25 mouse cellular contexts compared by ENCODE assay signal in the genomic region with DNA sequence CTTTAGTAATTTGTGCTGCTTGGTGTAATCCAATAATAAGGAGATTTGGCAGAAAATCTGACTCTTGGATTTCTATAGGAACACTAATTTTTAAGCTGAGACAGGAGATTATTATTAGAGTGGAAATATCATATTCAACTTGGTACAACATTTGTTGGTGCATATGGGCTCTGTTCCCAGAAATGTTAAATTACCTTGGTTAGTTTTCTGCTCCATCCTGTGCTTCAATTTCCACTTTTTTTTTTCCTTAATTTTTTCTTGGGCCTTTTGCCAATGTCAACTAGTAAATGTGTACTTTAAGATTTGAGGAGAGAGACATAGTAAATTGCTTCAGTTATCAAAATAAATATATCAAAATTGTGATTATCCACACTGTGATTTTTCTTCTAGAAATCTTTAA.
A peak's percentile ranks its signal among the peaks of the same experiment; 100 is the strongest.
DNase-seq lines count a peak whose midpoint lies in the region; ATAC-seq and TF ChIP-seq lines count a peak whose summit lies in the region.
"Had no signal": no experiment of that assay in that cellular context is flagged by ENCODE, and none has a peak within 500 bp of the region (broad histone marks: within the 10 kb centered on the region; RNA-seq: fewer than 3 reads in every experiment).

No protein-coding gene starts in this region.

- no peak overlapping the region for H3K4me2 ChIP-seq in forebrain, embryonic 14.5 days (ENCODE audit: low read length)
- H3K4me2 ChIP-seq in forebrain, postnatal 0 days (ENCODE audit: low read depth), result no peak overlapping the region
- H3K4me2 ChIP-seq in embryonic facial prominence, embryonic 14.5 days (ENCODE audit: low read depth, low read length), result no peak overlapping the region
- H3K4me2 ChIP-seq in kidney, embryonic 15.5 days, result no peak overlapping the region
- H3K4me2 ChIP-seq: embryonic facial prominence, embryonic 15.5 days; forebrain, embryonic 15.5 days; heart, embryonic 13.5 days; hindbrain, embryonic 14.5 days had no signal

- H3K9ac ChIP-seq in forebrain, embryonic 14.5 days (ENCODE audit: low read length), result no peak overlapping the region
- H3K9ac ChIP-seq in forebrain, postnatal 0 days, result no peak overlapping the region
- H3K9ac ChIP-seq in embryonic facial prominence, embryonic 14.5 days (ENCODE audit: low read depth, low read length), result no peak overlapping the region
- H3K9ac ChIP-seq in kidney, embryonic 15.5 days, result no peak overlapping the region
- H3K9ac ChIP-seq: embryonic facial prominence, embryonic 15.5 days; forebrain, embryonic 15.5 days; heart, embryonic 13.5 days; hindbrain, embryonic 14.5 days had no signal

- no peak for ATAC-seq in forebrain, embryonic 14.5 days
- ATAC-seq in forebrain, postnatal 0 days, result no peak
- no peak; the same call in 1 of the 2 replicates for ATAC-seq in embryonic facial prominence, embryonic 14.5 days (ENCODE audit: low read depth)
- no peak for ATAC-seq in kidney, embryonic 15.5 days (replicated peaks; ENCODE audit: low FRiP score)
- ATAC-seq: activated CD4-positive, CD25-positive, alpha-beta regulatory T cell, adult 4 months; CD4-positive, CD25-positive, alpha-beta regulatory T cell, adult 4 months; forebrain, embryonic 15.5 days; intestine, postnatal 0 days had no signal

- DNase-seq in forebrain, embryonic 14.5 days (ENCODE audit: low spot score), result peak; percentile 17
- DNase-seq in forebrain, postnatal 0 days, result no peak
- DNase-seq in NIH3T3 (ENCODE audit: low read depth), result peak; percentile 60
- peak; percentile 11 for DNase-seq in adipocyte (ENCODE audit: low spot score)
- peak; percentile 88 for DNase-seq in embryonic facial prominence, embryonic 14.5 days (ENCODE audit: low spot score)
- no peak for DNase-seq in neural tube, embryonic 10.5 days (ENCODE audit: extremely low spot score, low spot score)
- DNase-seq: adrenal gland, postnatal 10 days; adrenal gland, postnatal 36 days; cerebellum, adult 11-12 months; cerebellum, adult 8-10 months; cerebellum, postnatal 14 days; gastrocnemius, postnatal 10 days; gastrocnemius, postnatal 36 days; heart, adult 2 months; heart, postnatal 14 days; heart, postnatal 4 days had no signal

- H3K27me3 ChIP-seq in forebrain, embryonic 14.5 days (replicated peaks; ENCODE audit: control insufficient read depth, insufficient read depth, low read length), result no peaks in the 10 kb centered on the region
- H3K27me3 ChIP-seq in forebrain, postnatal 0 days (ENCODE audit: insufficient read depth, low read length), result no peaks in the 10 kb centered on the region
- no peaks in the 10 kb centered on the region for H3K27me3 ChIP-seq in embryonic facial prominence, embryonic 14.5 days (replicated peaks; ENCODE audit: control insufficient read depth, insufficient read depth, low read length)
- no peaks in the 10 kb centered on the region for H3K27me3 ChIP-seq in kidney, embryonic 15.5 days
- H3K27me3 ChIP-seq: embryonic facial prominence, embryonic 15.5 days; forebrain, embryonic 15.5 days; heart, embryonic 13.5 days had no signal

- no peaks in the 10 kb centered on the region for H3K36me3 ChIP-seq in forebrain, embryonic 14.5 days (ENCODE audit: control insufficient read depth, insufficient read depth, low read length)
- H3K36me3 ChIP-seq in forebrain, postnatal 0 days (ENCODE audit: insufficient read depth), result no peaks in the 10 kb centered on the region
- no peaks in the 10 kb centered on the region for H3K36me3 ChIP-seq in embryonic facial prominence, embryonic 14.5 days (ENCODE audit: control insufficient read depth, insufficient read depth, low read length)
- no peaks in the 10 kb centered on the region for H3K36me3 ChIP-seq in kidney, embryonic 15.5 days
- H3K36me3 ChIP-seq: embryonic facial prominence, embryonic 15.5 days; forebrain, embryonic 15.5 days; heart, embryonic 10.5 days; heart, embryonic 13.5 days had no signal

- no peak overlapping the region for H3K4me3 ChIP-seq in forebrain, embryonic 14.5 days (ENCODE audit: low read depth, low read length)
- no peak overlapping the region for H3K4me3 ChIP-seq in forebrain, postnatal 0 days (ENCODE audit: low read depth, low read length)
- H3K4me3 ChIP-seq in embryonic facial prominence, embryonic 14.5 days (ENCODE audit: low read depth, low read length), result no peak overlapping the region
- no peak overlapping the region for H3K4me3 ChIP-seq in kidney, embryonic 15.5 days (replicated peaks)
- H3K4me3 ChIP-seq: embryonic facial prominence, embryonic 15.5 days; forebrain, embryonic 15.5 days; heart, adult 2 months; heart, embryonic 10.5 days; heart, embryonic 13.5 days had no signal

- no peaks in the 10 kb centered on the region for H3K9me3 ChIP-seq in forebrain, embryonic 14.5 days (replicated peaks; ENCODE audit: control insufficient read depth, low read length)
- no peaks in the 10 kb centered on the region for H3K9me3 ChIP-seq in forebrain, postnatal 0 days (ENCODE audit: low read length)
- no peaks in the 10 kb centered on the region for H3K9me3 ChIP-seq in embryonic facial prominence, embryonic 14.5 days (ENCODE audit: control insufficient read depth, low read length)
- H3K9me3 ChIP-seq in kidney, embryonic 15.5 days (replicated peaks), result no peaks in the 10 kb centered on the region
- H3K9me3 ChIP-seq: embryonic facial prominence, embryonic 15.5 days; forebrain, embryonic 15.5 days; heart, embryonic 10.5 days; heart, embryonic 13.5 days had no signal

- no peaks in the 10 kb centered on the region for H3K4me1 ChIP-seq in forebrain, embryonic 14.5 days (ENCODE audit: control insufficient read depth, insufficient read depth, low read length)
- H3K4me1 ChIP-seq in forebrain, postnatal 0 days (ENCODE audit: insufficient read depth), result no peaks in the 10 kb centered on the region
- no peaks in the 10 kb centered on the region for H3K4me1 ChIP-seq in embryonic facial prominence, embryonic 14.5 days (ENCODE audit: control insufficient read depth, insufficient read depth, low read length)
- no peaks in the 10 kb centered on the region for H3K4me1 ChIP-seq in kidney, embryonic 15.5 days
- H3K4me1 ChIP-seq: embryonic facial prominence, embryonic 15.5 days; heart, embryonic 10.5 days had no signal

- no peak for TF ChIP-seq CTCF in forebrain, postnatal 0 days (IDR thresholded peaks at IDR 0.05; ENCODE audit: low read depth)

- H3K27ac ChIP-seq in forebrain, embryonic 14.5 days (ENCODE audit: low read depth, low read length), result no peak overlapping the region
- H3K27ac ChIP-seq in forebrain, postnatal 0 days (ENCODE audit: low read depth, low read length), result no peak overlapping the region
- H3K27ac ChIP-seq in embryonic facial prominence, embryonic 14.5 days (replicated peaks; ENCODE audit: low read depth, low read length), result no peak overlapping the region
- H3K27ac ChIP-seq in kidney, embryonic 15.5 days, result no peak overlapping the region
- H3K27ac ChIP-seq: embryonic facial prominence, embryonic 15.5 days; forebrain, embryonic 15.5 days; heart, adult 2 months; heart, embryonic 10.5 days; heart, embryonic 13.5 days; hindbrain, embryonic 14.5 days had no signal

Comparison
In these comparisons a context has a peak if more than half of its experiments do, and no peak if none do; other contexts are left out.
1. DNase-seq: peak in forebrain, embryonic 14.5 days (single experiment), NIH3T3 (single experiment), adipocyte (single experiment) and embryonic facial prominence, embryonic 14.5 days (single experiment); none in forebrain, postnatal 0 days (single experiment) and neural tube, embryonic 10.5 days (single experiment).